Mouse (Mus musculus): ENCODE results near the gene Arhgdia.
"Not testable (repeated sequence)": the region's sequence is repeated elsewhere in the genome, so short reads cannot be mapped to it uniquely, and the experiment has no call there.

Arhgdia gene

DNA sequence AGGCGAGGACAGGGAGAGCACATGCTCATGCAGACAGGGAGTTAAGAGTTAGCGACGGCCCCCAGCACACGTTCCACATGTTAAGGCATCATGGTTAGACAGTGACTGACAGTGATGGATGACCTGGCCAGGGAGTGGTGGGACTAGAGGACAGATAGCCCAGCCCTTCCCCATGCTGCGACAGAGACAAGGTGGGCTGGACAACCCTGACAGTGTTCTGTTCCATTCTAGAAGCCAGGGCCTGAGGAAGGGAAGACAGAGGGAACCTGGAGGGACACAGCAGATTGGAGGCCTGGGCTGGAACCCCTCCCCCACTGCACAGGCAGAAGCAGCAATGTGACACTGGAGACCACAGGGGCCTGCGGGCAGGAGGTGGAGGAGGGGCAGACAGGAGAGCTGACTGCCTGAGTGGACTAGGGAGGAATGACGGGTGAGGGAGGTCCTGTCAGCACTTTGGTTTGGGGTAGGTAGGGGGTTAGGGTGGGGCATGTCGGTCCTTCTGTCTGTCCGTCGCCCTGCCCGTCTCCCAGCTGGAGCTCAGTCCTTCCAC lies 2.7 kb downstream of the Arhgdia start:
- DNase-seq (ENCODE audit: low spot score) = peak; percentile 59

- DNase-seq (ENCODE audit: low spot score) = no peak
Observed at GRCm38 (mm10) chr11:120578024-120578693, 3.3 kb downstream of the Arhgdia start.

GRCm38 (mm10) chr11:120577211-120578023 lies 4.0 kb downstream of the Arhgdia start:
- peak; percentile 72 for DNase-seq (ENCODE audit: low spot score)

DNA sequence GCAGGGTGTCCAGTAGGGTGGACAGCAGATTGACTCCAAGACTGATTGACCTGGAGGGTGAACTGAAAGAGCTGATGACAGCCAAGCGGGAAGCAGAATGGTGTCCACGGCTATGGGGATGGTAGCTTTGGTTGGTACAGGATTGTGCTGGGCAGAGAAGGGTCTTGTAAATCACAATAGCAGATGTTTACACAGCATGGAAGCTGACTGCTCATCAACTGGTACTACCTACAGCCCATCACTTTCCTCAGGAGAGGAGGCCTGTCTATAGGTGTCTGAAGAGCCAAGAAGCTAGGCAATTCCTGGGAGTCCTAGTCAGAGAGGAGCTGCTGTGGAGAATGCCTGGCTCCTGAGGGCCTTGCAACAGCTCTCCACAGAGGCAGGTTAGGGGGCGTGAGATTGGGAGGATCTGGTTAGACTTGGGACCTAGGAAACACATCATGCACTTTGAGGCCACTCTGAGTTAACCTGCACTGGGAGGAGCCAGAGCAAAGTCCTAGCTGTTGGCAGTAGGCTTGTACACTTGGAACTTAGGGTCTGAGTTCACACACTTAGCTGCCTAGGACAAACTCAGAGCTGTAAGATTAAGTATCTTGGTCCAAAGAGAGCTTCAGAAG lies 5.0 kb downstream of the Arhgdia start:
- no peak for DNase-seq (ENCODE audit: low spot score)

DNA sequence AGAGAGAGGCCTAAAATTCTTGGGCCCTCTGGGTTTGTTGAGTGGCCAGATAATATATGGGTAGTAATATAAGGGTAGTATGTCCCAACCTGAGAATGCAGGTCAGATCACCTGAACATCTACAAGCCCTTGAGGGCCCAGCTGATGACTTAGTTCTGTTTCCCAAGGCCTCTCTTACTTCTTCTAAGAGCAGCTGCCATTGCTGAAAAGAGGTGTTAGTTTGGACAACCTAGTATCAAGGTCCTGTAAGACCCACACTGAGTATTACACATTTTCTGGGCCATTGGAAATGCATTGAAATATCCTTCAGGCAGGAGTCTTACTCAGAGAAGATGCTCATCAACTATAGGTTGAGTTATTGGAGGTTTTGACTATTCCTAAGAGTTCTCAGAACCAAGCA lies 5.5 kb downstream of the Arhgdia start:
- no peak for DNase-seq (ENCODE audit: low spot score)

- DNase-seq (ENCODE audit: low spot score) = no peak
Observed at GRCm38 (mm10) chr11:120575046-120575445, 6.4 kb downstream of the Arhgdia start.

DNA sequence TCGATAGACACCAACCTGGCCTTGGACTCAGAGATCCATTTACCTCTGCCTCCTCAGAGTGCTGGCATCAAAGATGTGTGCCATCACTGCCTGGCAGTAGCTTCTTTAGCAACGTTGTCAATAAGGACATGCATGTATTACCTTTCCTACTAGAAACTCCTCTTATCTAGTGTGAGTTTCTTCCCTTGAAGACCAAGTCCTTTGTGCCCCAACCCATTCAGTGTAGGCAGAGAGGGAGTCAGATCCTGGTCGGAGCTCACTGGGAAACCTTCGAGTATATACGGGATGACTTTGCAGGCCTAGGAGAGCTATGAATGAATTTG lies 7.2 kb downstream of the Arhgdia start:
- no peak for DNase-seq (ENCODE audit: low spot score)

DNA sequence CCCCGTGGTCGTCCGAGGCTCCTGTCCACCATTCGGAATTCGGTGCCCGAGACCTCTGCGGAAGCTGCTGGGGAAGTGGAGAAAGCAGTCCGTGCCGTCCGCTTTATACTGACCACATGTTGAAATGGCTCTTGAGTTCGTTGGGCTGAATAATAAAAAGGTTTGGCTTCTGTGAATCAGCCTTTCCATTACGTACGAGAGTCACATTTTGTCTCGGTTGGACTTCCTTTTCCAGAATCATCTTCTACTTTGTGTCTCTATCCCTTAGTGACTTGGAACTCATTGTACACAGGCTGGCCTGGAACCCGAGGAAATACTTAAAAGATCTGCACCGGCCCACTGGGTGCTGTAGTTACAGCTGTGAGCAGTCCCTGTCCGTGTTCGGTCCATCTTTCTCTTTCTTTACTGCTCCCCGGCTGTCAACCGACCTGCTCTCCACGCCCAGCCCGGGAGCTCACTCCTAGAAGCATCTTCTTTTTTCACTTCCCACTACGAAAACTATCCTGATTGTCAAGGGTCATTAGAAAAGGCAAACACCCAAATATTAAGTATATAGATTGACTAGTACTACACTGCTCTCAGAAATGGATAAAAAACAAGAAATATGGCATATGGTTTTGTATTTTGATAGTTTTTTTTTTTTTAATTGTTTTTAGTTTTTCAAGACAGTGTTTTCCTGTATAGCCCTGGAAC lies 7.7 kb downstream of the Arhgdia start:
- DNase-seq (ENCODE audit: low spot score) = no peak

DNA sequence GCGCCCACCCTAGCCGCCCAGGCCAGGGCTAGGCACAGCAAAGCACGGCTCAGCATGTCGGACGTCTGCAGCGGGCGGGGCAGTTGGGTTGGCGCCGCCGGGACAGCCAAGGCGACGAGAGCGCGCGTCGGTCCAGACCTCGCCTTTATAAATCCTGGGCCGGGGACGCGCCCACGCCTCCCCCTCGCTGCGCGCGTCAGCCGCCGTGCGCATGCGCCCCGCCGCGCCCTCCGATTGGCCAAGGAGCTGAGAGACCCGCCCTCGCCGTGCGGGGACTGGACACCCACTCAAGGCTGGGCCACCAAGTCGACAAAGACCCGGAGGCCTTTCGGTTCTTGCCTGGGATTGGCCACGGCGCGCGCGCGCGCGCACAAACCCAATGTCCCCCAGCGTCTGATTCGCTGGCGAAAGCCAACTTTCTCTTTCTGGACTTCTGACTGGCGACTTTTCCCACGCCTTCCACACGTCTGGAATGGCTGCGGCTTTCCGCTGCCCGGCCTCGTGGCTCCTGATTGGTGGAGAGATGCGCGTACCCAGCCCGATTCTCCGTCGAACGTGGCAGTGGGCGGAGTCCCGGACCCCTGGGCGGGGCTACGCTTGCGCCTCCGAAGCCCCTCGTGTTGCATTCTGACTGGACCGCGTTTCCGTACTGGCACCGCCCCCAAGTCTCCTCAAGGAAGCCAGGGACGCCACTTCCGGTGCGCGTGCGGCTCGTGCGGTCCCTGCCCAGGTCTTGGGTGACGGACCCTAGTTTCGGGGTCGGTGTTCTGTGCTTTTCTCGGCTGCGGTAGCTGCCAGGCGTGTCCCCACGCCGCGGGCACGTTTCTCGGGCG lies 8.5 kb downstream of the Arhgdia start, which contains the start of gene P4hb:
Gene P4hb, minus strand, starts transcription at position 502 of the 833 bp plus-strand sequence.
- peak; percentile 100 for DNase-seq (ENCODE audit: low spot score)

GRCm38 (mm10) chr11:120572417-120572751 lies 9.0 kb downstream of the Arhgdia start:
- DNase-seq (ENCODE audit: low spot score) = no peak

DNA sequence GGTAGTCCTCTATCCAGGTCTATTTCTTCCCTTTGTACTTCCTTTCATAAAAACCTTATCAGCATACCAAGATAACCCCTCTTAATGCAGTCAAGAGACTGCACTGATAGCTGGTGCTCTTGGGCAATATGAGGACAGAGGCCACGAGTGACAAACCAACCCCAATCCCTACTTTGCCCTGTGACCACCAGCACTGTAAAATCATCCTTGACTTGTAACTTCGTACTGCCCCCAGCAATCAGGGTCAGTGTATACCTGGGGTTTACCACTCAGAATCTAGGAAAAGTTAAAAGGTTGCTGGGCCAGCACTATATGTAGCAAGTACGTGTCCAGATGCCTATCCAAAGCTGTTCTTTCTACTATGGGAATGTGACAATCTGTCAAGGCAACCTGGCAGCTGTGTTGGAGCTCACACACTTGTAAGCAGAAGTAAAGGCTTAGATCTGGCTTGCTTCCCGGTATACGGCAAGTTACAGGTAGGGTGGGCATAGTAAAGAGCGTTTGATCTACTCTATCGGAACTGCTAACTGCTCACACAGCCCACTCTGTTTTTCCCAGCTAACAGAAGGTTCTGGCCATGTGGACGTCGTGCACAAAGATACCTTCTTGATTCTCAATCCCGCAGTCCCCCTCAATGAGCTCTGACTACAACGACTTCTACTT lies 9.5 kb downstream of the Arhgdia start:
- DNase-seq (ENCODE audit: low spot score) = no peak

DNA sequence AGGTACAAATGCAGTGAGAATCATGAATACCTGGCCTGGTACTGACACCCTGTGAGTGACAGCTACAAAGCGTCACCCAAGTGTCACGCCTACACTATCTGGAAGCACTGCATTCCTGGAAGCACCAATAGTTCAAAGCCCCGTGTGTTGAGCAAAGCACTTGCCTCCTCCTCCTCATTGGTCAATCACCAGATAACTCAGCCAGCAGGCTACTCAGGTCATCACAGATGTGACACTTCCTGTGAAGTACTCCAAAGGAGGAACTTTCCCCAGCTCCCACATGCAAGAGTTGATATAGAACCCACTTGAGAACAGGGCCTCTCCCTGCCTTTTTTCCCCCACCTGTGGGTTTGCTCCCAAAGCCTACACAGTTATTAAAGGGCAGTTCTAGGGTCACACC lies 10.3 kb downstream of the Arhgdia start:
- no peak for DNase-seq (ENCODE audit: low spot score)

DNA sequence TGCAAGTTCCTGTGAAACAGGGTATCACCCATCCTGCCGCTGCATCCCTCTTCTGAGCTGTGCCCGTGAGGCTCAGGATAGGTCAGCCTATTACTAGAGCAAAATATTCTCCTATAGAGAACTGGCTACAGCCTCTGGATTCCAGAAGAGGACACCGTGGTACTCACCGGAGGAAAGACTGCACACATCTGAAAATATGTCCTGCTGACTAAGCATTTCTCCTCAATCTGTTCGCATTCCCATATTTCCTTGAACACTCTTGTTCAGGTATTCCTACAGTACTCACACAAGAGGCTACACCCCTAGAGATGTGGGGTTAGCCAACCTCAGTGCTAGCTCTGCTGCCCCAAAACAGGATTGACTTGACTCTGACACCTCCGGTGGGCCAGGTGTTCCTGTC lies 13.1 kb downstream of the Arhgdia start:
- DNase-seq (ENCODE audit: low spot score) = no peak

GRCm38 (mm10) chr11:120565114-120565513 lies 16.3 kb downstream of the Arhgdia start:
- no peak for DNase-seq (ENCODE audit: low spot score)

- no peak for DNase-seq (ENCODE audit: low spot score)
Observed at GRCm38 (mm10) chr11:120562949-120563348, 18.5 kb downstream of the Arhgdia start.

DNA sequence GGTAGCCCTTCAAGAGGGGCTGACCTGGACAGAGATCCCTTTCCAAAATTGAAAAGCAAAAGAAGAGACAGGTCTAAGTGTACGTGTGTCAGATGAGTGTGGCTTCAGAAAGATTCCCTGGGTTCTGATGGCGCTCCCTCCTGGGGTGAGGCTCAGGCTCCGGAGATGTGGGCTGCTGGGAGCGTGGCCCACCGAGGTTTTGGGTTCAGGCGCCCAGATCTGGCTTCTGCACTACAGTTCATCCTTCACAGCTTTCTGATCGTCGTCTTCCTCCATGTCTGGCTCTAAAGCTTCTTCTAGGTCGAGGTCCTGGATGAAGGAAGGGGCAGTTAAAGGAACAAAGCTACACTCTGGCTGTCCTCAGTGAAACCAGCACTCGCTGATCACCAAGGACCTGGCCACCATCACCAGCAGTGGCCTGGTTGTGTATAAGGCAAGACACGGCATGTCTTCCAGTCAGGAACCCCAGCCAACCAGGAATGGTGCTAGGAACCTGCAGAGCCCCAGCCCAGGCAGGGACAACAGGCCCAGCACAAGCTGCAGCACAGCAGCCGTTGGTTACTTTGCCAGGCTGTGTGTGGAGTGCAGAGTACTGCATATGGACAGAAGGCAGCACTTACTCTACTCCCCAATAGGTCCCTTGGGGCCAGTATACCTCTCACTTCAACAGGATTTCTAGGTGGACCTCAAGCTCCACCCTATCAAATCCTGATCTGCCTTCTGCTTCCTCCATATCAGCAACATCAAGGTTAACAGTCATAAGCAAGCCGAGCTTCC lies 20.3 kb downstream of the Arhgdia start:
- no peak for DNase-seq (ENCODE audit: low spot score)

DNA sequence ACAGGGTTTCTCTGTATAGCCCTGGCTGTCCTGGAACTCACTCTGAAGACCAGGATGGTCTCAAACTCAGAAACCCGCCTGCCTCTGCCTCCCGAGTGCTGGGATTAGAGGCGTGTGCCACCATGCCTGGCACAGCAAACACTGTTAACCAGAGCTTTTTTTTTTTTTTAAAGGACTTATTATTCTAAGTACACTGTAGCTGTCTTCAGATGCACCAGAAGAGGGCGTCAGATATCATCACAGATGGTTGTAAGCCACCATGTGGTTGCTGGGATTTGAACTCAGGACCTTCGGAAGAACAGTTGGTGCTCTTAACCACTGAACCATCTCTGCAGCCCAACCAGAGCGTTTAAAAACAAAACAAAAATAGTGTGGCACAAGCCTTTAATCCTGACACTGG lies 22.6 kb downstream of the Arhgdia start:
- not testable (repeated sequence) for DNase-seq (ENCODE audit: low spot score)

GRCm38 (mm10) chr11:120555260-120555659 lies 26.2 kb downstream of the Arhgdia start:
- DNase-seq (ENCODE audit: low spot score) = no peak

DNA sequence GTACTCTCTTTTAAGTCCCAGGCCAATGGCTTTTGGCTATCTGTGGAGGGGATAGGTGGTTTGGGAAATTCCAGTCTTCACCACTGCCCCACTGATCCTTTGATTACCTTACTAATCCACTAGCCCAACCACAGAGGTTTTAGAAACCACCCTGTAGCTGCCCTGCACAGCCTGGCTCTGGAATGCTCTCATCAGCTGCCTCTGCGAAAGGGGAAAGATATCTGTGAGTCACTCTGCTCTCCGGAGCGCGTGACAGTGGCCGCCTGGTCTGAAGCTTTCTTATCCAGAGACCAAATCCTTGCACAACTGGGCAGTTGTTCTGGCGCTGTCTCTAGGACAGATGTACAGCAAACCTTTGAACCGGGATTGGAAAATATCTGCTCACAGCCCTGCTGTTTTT lies 26.6 kb downstream of the Arhgdia start:
- DNase-seq (ENCODE audit: low spot score) = no peak

GRCm38 (mm10) chr11:120552736-120553135 lies 28.7 kb downstream of the Arhgdia start:
- DNase-seq (ENCODE audit: low spot score) = no peak

Data from testis, postnatal 10 days (tissue).